Mouse (Mus musculus) embryonic fibroblast, embryonic 13.5 days (primary cell): Measurements from ENCODE around the gene Rac1.
A peak's percentile ranks its signal among the peaks of the same experiment; 100 is the strongest.

Source experiments
- CTCF ChIP-seq: IDR thresholded peaks from 2 replicates; pipeline ENCODE4 v1.5.1; 2011; ENCODE audit warnings: mild to moderate bottlenecking, control low read depth, low read length, moderate library complexity, borderline replicate concordance; ENCODE audit not compliant: insufficient read depth
- POLR2A ChIP-seq: IDR thresholded peaks from 2 replicates; pipeline ENCODE4 v1.6.1; 2011; ENCODE audit warnings: low read depth, mild to moderate bottlenecking, control low read depth, low read length, moderate library complexity

DNA sequence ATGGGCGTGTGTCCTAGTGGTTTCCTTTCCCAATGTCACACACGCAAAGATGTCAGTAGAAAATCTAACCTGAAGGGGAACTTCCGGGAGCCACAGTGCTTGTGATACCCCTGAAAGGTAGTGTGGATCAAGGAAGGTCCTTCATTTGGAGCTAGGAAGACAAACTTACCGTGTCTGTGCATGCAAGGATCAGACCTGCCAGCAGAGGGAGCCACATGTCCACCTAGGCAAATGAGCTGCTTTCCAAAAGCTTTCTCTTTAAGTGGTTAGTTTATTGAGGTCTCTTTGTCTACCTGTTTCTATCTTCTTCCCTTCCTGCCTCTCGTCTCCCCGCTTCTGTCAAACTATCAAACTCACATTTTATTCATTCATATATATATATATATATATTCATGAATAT lies 40.0 kb upstream of the Rac1 start:
- TF ChIP-seq CTCF = peak; percentile 94
- TF ChIP-seq POLR2A = no peak
